8 mouse cellular contexts compared by ENCODE assay signal in genomic region chr19:44725951-44726791, GRCm38 (mm10). TPM values are rescaled to one million over a fixed set of nuclear protein-coding genes. Genes with fewer than 3 reads are reported as not detected.
A peak's percentile ranks its signal among the peaks of the same experiment; 100 is the strongest.
DNase-seq lines count a peak whose midpoint lies in the region; ATAC-seq and TF ChIP-seq lines count a peak whose summit lies in the region.

No protein-coding gene starts in this region.

- peak overlapping the region; percentile 65 for H3K9ac ChIP-seq in hindbrain, postnatal 0 days (replicated peaks; ENCODE audit: low read length)
- H3K9ac ChIP-seq in liver, embryonic 15.5 days: no peak overlapping the region

- WGBS in forebrain, embryonic 10.5 days: under 1% methylated on average over 55 of the region's 55 CpGs
- under 1% methylated on average over 49 of the region's 55 CpGs for WGBS in hindbrain, postnatal 0 days
- WGBS in liver, embryonic 15.5 days (ENCODE audit: insufficient replicate concordance): under 1% methylated on average over 54 of the region's 55 CpGs

- H3K4me1 ChIP-seq in forebrain, embryonic 10.5 days: peaks cover 28% of the 10 kb centered on the region
- no peaks in the 10 kb centered on the region for H3K4me1 ChIP-seq in hindbrain, postnatal 0 days (ENCODE audit: insufficient read depth, low read length)
- H3K4me1 ChIP-seq in liver, embryonic 15.5 days (replicated peaks): no peaks in the 10 kb centered on the region

- no peaks in the 10 kb centered on the region for H3K9me3 ChIP-seq in forebrain, embryonic 10.5 days
- H3K9me3 ChIP-seq in hindbrain, postnatal 0 days (ENCODE audit: low read length): no peaks in the 10 kb centered on the region
- no peaks in the 10 kb centered on the region for H3K9me3 ChIP-seq in liver, embryonic 15.5 days (replicated peaks)

- peak overlapping the region; percentile 62 for H3K4me2 ChIP-seq in hindbrain, postnatal 0 days (ENCODE audit: low read depth, low read length)
- H3K4me2 ChIP-seq in liver, embryonic 15.5 days: peak overlapping the region; percentile 65

- TF ChIP-seq CTCF in hindbrain, postnatal 0 days (IDR thresholded peaks at IDR 0.05; ENCODE audit: low read depth): no peak

- peak overlapping the region; percentile 94 for H3K27ac ChIP-seq in forebrain, embryonic 10.5 days
- peak overlapping the region; percentile 46; the same call in 1 of the 2 replicates for H3K27ac ChIP-seq in hindbrain, postnatal 0 days
- H3K27ac ChIP-seq in liver, embryonic 15.5 days (replicated peaks): no peak overlapping the region

- H3K4me3 ChIP-seq in forebrain, embryonic 10.5 days: peak overlapping the region; percentile 71
- H3K4me3 ChIP-seq in hindbrain, postnatal 0 days (ENCODE audit: low read length): peak overlapping the region; percentile 37
- peak overlapping the region; percentile 42 for H3K4me3 ChIP-seq in liver, embryonic 15.5 days (replicated peaks)

- DNase-seq in kidney, adult 18-20 months: peak; percentile 66
- no peak for DNase-seq in kidney, adult 11 months
- peak; percentile 83 for DNase-seq in R1 (ENCODE audit: low read depth, low spot score)
- peak; percentile 69 for DNase-seq in forebrain, embryonic 10.5 days (ENCODE audit: extremely low spot score, low spot score)
- DNase-seq in hindbrain, postnatal 0 days (ENCODE audit: low spot score): peak; percentile 67
- peak; percentile 63 for DNase-seq in testis, postnatal 14 days (ENCODE audit: low spot score)

- peak; percentile 78 for ATAC-seq in hindbrain, postnatal 0 days
- ATAC-seq in liver, embryonic 15.5 days (ENCODE audit: insufficient read depth): no peak
- no peak for ATAC-seq in activated CD4-positive, CD25-positive, alpha-beta regulatory T cell, adult 4 months

- no peaks in the 10 kb centered on the region for H3K36me3 ChIP-seq in forebrain, embryonic 10.5 days (replicated peaks)
- no peaks in the 10 kb centered on the region for H3K36me3 ChIP-seq in hindbrain, postnatal 0 days (ENCODE audit: insufficient read depth, low read length)
- no peaks in the 10 kb centered on the region for H3K36me3 ChIP-seq in liver, embryonic 15.5 days (replicated peaks)

- H3K27me3 ChIP-seq in forebrain, embryonic 10.5 days (ENCODE audit: poor library complexity, severe bottlenecking): peaks cover 93% of the 10 kb centered on the region
- peaks cover 46% of the 10 kb centered on the region; the same call in 1 of the 2 replicates for H3K27me3 ChIP-seq in hindbrain, postnatal 0 days (ENCODE audit: insufficient read depth, low read length)
- peaks cover 89% of the 10 kb centered on the region for H3K27me3 ChIP-seq in liver, embryonic 15.5 days

RNA-seq across cellular contexts. Expression of gene Pax2, which starts 29.7 kb away (rescaled TPM):
- polyA plus RNA-seq in forebrain, embryonic 10.5 days (2016; fragmentation: Nextera tagmentation; extraction: Ambion mirVana): 0.56 and 0.81 TPM in 2 replicates
- total RNA-seq in hindbrain, postnatal 0 days (2014; rRNA removed): 8.1 and 9.0 TPM in 2 replicates
- polyA plus RNA-seq in hindbrain, postnatal 0 days (2015; fragmentation: Nextera tagmentation; extraction: Ambion mirVana): 9.6 and 11.2 TPM in 2 replicates
- not detected in 2 replicates for polyA plus RNA-seq in liver, embryonic 15.5 days (2015; fragmentation: Nextera tagmentation; extraction: Ambion mirVana)
- not detected for polyA plus RNA-seq in activated CD4-positive, CD25-positive, alpha-beta regulatory T cell, adult 4 months (2017; shearing (Covaris generic))
